Mouse (Mus musculus): ENCODE measurements around the gene Prrc2a.

- no peak for TF ChIP-seq POLR2A (IDR thresholded peaks at IDR 0.05; ENCODE audit: low read depth, low read length)
- TF ChIP-seq CTCF (IDR thresholded peaks at IDR 0.05; ENCODE audit: extremely low read depth, insufficient read length, insufficient replicate concordance, low read depth, low read length) = no peak
These were observed 2.0 kb downstream of the Prrc2a start for GRCm38 (mm10) chr17:35162730-35163129.
